Mouse (Mus musculus) hindbrain, postnatal 0 days (tissue): ENCODE measurements at regions not wholly inside any gene's neighbourhood (a gene's known extent, or its start where the extent isn't known, plus 50 kb on each side); places are given as distances from the start of the nearest gene placed in this dataset.
A peak's percentile ranks its signal among the peaks of the same experiment; 100 is the strongest.

Experiments used
- ATAC-seq: fragments of 200-750 bp; cut with Nextera tagmentation; 2 replicates; pipeline ENCODE4 v1.8.0; 2017; ENCODE audit warnings: mild to moderate bottlenecking, moderate TSS enrichment, moderate library complexity
- DNase-seq: peaks from one replicate; pipeline ENCODE4 v3.0.0-alpha.2; 2015; ENCODE audit warnings: low spot score
- H3K27ac ChIP-seq: fragments of 300-500 bp; sonication (generic); 2 replicates; pipeline ENCODE4 v1.5.1; 2014; ENCODE audit warnings: mild to moderate bottlenecking
- H3K27me3 ChIP-seq: fragments of 300-500 bp; sonication (generic); 2 replicates; pipeline ENCODE4 v1.6.1; 2014; ENCODE audit warnings: low read length, mixed read lengths; ENCODE audit not compliant: insufficient read depth
- H3K36me3 ChIP-seq: fragments of 300-500 bp; sonication (generic); 2 replicates; pipeline ENCODE4 v1.6.1; 2014; ENCODE audit warnings: low read length, mixed read lengths; ENCODE audit not compliant: insufficient read depth
- H3K4me1 ChIP-seq: fragments of 300-500 bp; sonication (generic); 2 replicates; pipeline ENCODE4 v1.6.1; 2014; ENCODE audit warnings: antibody characterized with exemption, low read length, mixed read lengths; ENCODE audit not compliant: insufficient read depth
- H3K4me2 ChIP-seq: fragments of 300-500 bp; sonication (generic); 2 replicates; pipeline ENCODE4 v1.6.1; 2014; ENCODE audit warnings: low read depth, mild to moderate bottlenecking, low read length, moderate library complexity, mixed read lengths
- H3K4me3 ChIP-seq: fragments of 300-500 bp; sonication (generic); 2 replicates; pipeline ENCODE4 v1.5.1; 2014; ENCODE audit warnings: low read length
- H3K9ac ChIP-seq: fragments of 300-500 bp; sonication (generic); replicated peaks from 2 replicates; pipeline ENCODE4 v1.6.1; 2014; ENCODE audit warnings: mild to moderate bottlenecking, low read length, moderate library complexity, mixed read lengths
- H3K9me3 ChIP-seq: fragments of 300-500 bp; sonication (generic); 2 replicates; pipeline ENCODE4 v1.6.1; 2016; ENCODE audit warnings: low read length, mixed read lengths
- CTCF ChIP-seq: IDR thresholded peaks from 2 replicates; pipeline ENCODE4 v1.5.1; 2016; ENCODE audit warnings: antibody characterized with exemption, control low read depth, low read depth
- WGBS: fragments of 180-500 bp; shearing (Covaris S2); extraction: QIAGEN DNeasy Blood & Tissue Kit; methylation state at CpG from one replicate; pipeline ENCODE4 v1.1.7; 2014; 5-methylcytosine and 5-hydroxymethylcytosine counted together

GRCm38 (mm10) chr2:34056552-34056951, 168.8 kb upstream of the Mvb12b start:
- H3K27ac ChIP-seq: no peak overlapping the region; the same call in 1 of the 2 replicates
- no peak for TF ChIP-seq CTCF
- DNase-seq (no peak), ATAC-seq (no peak)
- WGBS: 48% methylated on average over 13 of the region's 13 CpGs
- H3K9me3 ChIP-seq: 0 out of 2 replicates have a peak, but pooled peaks cover 2% of the 10 kb centered on the region
- no peak overlapping the region for H3K9ac ChIP-seq
- H3K4me2 ChIP-seq: peak overlapping the region; percentile 23; the same call in 1 of the 2 replicates
- no peaks in the 10 kb centered on the region for H3K36me3 ChIP-seq
- H3K4me3 ChIP-seq: no peak overlapping the region
- H3K4me1 ChIP-seq: no peaks in the 10 kb centered on the region
- no peaks in the 10 kb centered on the region for H3K27me3 ChIP-seq

GRCm38 (mm10) chr2:34043064-34043463, 155.3 kb upstream of the Mvb12b start:
- DNase-seq: no peak
- no peaks in the 10 kb centered on the region for H3K27me3 ChIP-seq
- no peak overlapping the region for H3K27ac ChIP-seq
- WGBS: 81% methylated on average over 5 of the region's 5 CpGs
- no peak overlapping the region for H3K9ac ChIP-seq
- no peaks in the 10 kb centered on the region for H3K36me3 ChIP-seq
- H3K9me3 ChIP-seq: no peaks in the 10 kb centered on the region
- ATAC-seq: no peak
- no peak overlapping the region for H3K4me3 ChIP-seq
- TF ChIP-seq CTCF: peak; percentile 45
- H3K4me2 ChIP-seq: no peak overlapping the region
- no peaks in the 10 kb centered on the region for H3K4me1 ChIP-seq

GRCm38 (mm10) chr2:34042336-34042735, 154.6 kb upstream of the Mvb12b start:
- no peaks in the 10 kb centered on the region for H3K9me3 ChIP-seq
- H3K4me3 ChIP-seq: no peak overlapping the region
- H3K36me3 ChIP-seq: no peaks in the 10 kb centered on the region
- no peak for ATAC-seq
- TF ChIP-seq CTCF: no peak
- WGBS: 54% methylated on average over 7 of the region's 7 CpGs
- no peak overlapping the region for H3K9ac ChIP-seq
- H3K27me3 ChIP-seq: no peaks in the 10 kb centered on the region
- DNase-seq: no peak
- H3K27ac ChIP-seq: no peak overlapping the region
- H3K4me2 ChIP-seq: no peak overlapping the region
- H3K4me1 ChIP-seq: no peaks in the 10 kb centered on the region

GRCm38 (mm10) chr2:34038982-34039381, 151.2 kb upstream of the Mvb12b start:
- no peaks in the 10 kb centered on the region for H3K9me3 ChIP-seq
- no peaks in the 10 kb centered on the region for H3K27me3 ChIP-seq
- H3K4me2 ChIP-seq: no peak overlapping the region
- ATAC-seq (no peak), DNase-seq (no peak)
- no peak overlapping the region for H3K4me3 ChIP-seq
- no peak for TF ChIP-seq CTCF
- H3K27ac ChIP-seq: no peak overlapping the region
- no peak overlapping the region for H3K9ac ChIP-seq
- no peaks in the 10 kb centered on the region for H3K4me1 ChIP-seq
- no peaks in the 10 kb centered on the region for H3K36me3 ChIP-seq
- 63% methylated on average over 8 of the region's 8 CpGs for WGBS

DNA sequence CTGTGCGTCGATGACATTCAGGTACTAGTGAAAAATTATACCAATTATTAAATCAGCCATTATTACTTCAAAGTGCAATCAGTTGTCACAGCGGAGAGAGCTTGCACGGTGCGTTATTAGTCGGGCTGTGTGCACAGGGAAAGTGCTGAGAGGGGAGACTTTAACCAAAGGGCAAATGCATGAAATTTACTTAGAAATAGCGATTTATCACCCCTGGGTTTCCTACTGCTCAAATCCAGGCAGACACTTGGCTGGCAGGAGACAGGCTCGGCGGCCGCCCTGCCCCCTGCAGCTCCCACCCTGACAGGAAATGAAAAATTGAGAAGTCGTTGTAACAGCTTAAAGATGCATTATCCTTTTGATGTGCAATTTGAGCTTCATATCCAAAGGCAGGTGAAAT, 145.5 kb upstream of the Mvb12b start:
- Histone ChIP-seq H3K9ac (no peak overlapping the region), H3K27me3 (no peaks in the 10 kb centered on the region), H3K4me1 (peaks cover 10% of the 10 kb centered on the region; the same call in 1 of the 2 replicates), H3K27ac (no peak overlapping the region), H3K9me3 (no peaks in the 10 kb centered on the region), H3K4me3 (no peak overlapping the region), H3K36me3 (no peaks in the 10 kb centered on the region), H3K4me2 (no peak overlapping the region)
- 32% methylated on average over 11 of the region's 11 CpGs for WGBS
- ATAC-seq (no peak), DNase-seq (no peak)
- no peak for TF ChIP-seq CTCF

GRCm38 (mm10) chr2:34031421-34031820, 143.7 kb upstream of the Mvb12b start:
- ATAC-seq: no peak
- Histone ChIP-seq H3K9ac (no peak overlapping the region), H3K36me3 (no peaks in the 10 kb centered on the region), H3K27ac (no peak overlapping the region), H3K4me3 (no peak overlapping the region), H3K27me3 (no peaks in the 10 kb centered on the region), H3K4me1 (peaks cover 21% of the 10 kb centered on the region), H3K9me3 (no peaks in the 10 kb centered on the region), H3K4me2 (no peak overlapping the region)
- 18% methylated on average over 7 of the region's 7 CpGs for WGBS
- no peak for TF ChIP-seq CTCF
- peak; percentile 50 for DNase-seq

DNA sequence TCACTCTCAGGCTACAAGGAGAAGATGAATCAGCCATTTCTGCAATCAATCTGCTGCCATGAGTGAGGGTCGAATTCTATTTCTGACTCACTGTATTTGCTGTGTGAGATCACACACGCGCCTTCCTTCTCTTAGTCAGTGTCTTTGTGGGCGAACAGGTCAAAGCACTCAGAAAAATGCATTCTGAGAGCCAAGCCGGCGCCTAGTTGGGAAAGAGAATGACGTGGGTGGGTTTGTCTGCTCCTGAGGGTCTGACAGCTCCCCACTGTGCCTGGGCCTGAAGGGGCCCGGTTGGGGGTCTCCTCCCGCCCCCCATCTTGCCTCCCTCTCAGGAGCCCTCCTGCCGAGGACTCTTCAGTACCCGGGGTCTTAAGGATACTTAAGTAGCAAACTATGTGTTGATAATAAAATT, 143.3 kb upstream of the Mvb12b start:
- no peaks in the 10 kb centered on the region for H3K9me3 ChIP-seq
- H3K4me2 ChIP-seq: no peak overlapping the region
- ATAC-seq (no peak), DNase-seq (no peak)
- no peak overlapping the region for H3K4me3 ChIP-seq
- TF ChIP-seq CTCF: no peak
- peaks cover 21% of the 10 kb centered on the region for H3K4me1 ChIP-seq
- H3K36me3 ChIP-seq: no peaks in the 10 kb centered on the region
- H3K27ac ChIP-seq: no peak overlapping the region
- H3K9ac ChIP-seq: no peak overlapping the region
- 14% methylated on average over 11 of the region's 11 CpGs for WGBS
- H3K27me3 ChIP-seq: no peaks in the 10 kb centered on the region
